Mouse (Mus musculus): ENCODE data around the gene Vps50.
"Not testable (repeated sequence)": the region's sequence is repeated elsewhere in the genome, so short reads cannot be mapped to it uniquely, and the experiment has no call there.

The Vps50 gene

DNA sequence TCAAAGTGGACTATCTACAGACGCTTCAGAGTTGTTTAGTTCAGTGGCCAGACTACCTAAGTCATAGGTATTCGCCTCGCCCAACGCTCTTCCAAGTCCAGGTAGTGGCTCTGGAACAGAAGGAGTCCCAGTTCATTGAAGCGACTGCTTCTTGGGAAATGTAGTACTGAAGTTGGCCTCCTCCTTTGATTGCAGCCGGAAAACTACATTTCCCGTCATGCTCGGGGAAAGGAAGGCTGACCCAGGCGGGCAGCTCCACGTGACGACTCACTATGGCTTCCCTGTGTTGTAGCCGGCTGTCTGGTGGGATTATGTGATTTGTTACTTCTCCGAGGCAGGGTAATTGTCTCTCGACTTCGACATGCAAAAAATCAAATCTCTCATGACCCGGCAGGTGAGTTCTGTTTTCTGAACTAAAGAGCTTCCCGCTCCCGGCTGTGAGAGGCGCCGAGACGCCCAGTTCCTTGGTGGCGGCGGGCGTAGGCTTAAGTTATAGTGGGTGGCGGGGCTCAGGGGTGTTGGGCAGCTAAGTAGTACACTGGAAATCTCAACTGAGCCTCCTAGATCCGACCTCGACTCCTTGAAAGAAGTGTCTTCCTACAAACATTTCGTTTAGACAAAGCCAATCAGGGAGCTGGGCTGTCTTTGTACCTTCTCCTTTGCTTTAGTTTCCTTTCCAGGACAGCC, at the start of gene Vps50, which contains the start of gene Hepacam2:
TSS of gene Vps50 (plus strand) at position 221 of the 687 bp plus-strand sequence.
TSS of gene Hepacam2 (minus strand) at position 137 of the 687 bp plus-strand sequence.
- in situ Hi-C loops (cut with MseI, MboI), result no loop called here

DNA sequence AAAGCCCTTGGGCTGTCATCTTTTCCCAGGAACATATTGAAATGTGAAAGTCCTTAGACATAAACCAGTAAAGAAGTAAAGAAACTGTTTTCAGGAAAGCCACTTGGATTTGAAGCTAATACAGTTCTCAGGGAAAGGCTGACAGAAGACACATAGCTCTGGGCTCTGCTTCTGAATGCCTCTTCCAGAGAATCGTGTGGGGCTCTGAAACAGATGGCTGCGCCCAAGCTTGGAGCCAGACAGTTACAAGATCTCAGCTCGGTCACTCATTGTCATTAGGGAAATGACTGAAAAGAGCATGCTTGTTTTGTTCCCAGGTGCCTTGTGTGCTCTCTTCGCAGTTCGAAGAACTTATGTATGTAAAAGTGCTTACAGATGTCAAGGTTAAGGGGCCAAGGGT, 43.8 kb upstream of the Vps50 start:
- in situ Hi-C loops (cut with MseI, MboI), result no loop called here

DNA sequence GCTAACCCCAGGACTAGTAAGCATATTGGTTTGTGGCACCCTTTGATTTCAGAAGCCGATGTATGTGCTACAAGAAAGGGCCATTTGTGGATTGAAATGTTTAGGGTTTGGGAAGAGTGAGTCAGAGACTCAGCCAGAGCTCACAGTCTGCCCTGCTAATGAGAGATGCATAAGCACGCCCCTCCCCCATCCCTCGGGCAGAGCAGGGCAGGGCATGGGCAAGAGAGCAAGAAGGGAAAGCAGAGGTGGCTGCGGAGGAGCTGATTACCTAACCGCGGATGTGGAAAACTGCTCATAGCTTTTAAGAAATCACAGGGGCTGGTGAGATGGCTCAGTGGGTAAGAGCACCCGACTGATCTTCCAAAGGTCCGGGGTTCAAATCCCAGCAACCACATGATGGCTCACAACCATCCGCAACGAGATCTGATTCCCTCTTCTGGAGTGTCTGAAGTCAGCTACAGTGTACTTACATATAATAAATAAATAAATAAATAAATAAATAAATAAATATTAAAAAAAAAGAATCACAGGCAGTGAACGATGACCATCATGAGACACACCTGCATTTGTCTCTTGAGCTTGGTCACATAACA, 42.1 kb upstream of the Vps50 start:
- in situ Hi-C loops (cut with MseI, MboI), result no loop called here

DNA sequence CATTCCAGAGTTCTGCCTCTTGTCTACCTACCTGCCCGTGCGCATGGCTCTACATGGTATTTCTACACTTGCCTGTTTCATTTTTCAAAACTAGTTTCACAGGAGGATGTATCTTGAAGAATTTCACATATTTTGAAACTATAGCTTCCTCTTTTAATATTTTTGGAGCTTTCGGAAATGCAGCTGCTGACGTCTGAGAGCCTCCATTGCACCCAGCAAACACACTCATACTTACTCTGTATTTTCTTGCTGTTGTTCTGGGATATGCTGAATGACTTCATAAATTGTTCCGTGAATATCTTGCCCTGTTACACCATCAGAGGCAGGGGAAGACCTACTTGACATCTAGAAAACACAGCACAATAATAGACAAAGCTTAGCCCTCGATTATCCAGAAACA, 35.2 kb upstream of the Vps50 start:
- in situ Hi-C loops (cut with MseI, MboI), result no loop called here

DNA sequence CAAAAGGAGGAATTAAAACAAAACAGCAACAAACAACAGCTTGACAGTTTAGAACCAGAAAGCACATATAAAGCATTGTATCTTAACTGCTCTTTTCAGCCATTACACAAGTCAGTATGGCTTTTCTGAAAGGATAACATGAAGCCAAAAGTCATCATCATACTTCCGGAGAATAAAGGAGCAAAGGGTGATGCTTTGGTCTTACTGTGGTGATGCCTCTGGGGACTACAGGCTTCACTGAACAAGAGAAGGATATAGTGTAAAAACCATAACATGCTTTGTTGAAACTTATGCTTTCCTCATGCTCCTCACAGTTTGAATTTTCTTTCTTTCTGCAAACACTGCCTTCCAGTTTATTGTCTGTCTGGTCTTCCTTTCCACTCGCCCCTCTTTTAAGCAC, 34.6 kb upstream of the Vps50 start:
- in situ Hi-C loops (cut with MseI, MboI), result no loop called here

DNA sequence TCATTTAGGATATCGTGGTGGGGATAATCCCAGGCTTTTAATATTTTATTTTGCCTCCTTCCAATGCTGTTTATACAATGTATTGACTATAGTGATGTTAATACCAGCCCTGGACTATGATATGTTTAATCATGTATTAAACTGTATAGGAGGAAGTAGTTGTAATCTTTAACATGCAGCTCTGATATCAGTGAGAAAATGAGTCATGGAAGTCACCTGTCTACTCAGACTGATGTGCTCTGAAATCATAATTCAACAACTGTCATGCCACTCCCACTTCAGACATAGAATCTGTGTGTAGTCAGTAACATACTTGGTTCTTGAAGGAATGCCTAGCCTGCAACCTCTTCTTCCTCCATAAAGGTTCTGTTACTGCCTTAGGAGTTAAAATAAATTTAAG, 29.6 kb upstream of the Vps50 start:
- in situ Hi-C loops (cut with MseI, MboI), result no loop called here

DNA sequence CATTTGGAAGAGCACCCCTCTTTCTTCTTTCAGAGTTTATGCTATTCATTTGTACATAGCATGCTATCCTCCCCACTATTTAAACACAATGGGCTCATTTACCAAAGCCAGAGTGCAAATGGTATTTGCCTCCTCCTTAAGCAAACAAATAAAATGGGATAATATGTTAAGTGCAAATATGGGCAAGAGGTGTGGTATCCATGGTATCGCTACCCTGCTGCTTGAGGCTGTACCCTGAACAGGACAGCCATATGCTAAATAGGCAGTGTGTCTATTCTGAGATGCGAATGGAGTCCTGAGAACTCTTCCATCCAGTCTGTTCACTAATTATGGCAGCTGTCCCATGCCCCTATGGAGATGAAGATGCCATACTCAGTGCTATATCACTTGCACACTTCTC, 27.5 kb upstream of the Vps50 start:
- in situ Hi-C loops (cut with MseI, MboI), result no loop called here

DNA sequence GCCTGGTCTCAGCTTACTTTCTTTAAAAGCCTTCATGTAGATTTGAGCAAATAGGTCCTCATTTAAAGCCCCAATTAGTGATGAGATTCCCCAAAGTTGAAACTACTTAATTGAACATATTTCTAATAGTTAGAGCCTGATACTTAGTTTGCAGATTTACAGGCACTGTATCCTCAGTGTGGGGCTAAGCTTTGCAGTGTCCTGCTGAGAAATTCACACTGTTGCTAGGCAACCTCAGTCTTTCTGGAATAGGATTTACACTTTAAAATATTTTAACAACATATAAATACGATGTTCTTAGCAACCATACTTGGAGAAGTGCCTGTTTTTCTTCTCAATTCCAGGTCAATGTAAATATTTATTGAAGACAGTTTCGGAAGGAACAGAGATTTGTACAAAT, 21.9 kb upstream of the Vps50 start:
- in situ Hi-C loops (cut with MseI, MboI), result no loop called here

DNA sequence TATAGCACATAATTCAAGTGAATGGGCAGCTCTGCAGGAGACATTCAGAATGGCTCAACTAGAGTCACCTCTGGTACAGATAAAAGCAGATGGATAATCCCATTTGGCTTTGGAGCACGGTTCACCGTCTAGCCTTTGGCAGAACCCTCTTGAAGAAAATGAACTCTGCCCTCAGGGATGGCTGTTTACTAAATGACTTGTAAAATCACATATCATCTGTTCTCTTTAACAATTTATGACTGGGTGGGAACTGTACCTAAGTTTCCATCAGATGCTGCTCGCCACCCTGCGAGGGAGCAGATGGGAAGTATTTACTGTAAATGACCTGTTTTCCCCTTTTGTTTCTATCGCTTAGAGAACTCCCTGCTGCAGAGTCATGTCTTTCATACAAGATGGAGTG, 18.3 kb upstream of the Vps50 start:
- in situ Hi-C loops (cut with MseI, MboI), result no loop called here

DNA sequence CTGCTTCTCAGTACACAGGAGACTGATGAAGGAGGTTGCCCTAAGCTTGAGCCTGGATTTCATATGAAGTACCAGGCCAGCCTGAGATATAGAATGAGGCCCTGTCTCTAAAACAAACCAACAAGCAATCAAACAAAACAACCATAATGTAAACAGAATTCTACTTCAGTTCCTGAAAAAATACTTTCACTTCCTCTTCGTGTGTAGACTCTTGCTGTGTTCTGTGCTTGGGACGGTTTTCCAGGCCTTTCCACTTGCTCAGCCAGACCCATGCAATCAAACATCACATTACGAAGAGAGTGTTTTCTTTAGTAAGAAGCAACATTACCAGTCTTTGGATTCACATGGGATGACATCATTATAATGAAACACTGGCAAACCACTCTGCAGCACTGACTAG, 16.5 kb upstream of the Vps50 start:
- in situ Hi-C loops (cut with MseI, MboI), result no loop called here

DNA sequence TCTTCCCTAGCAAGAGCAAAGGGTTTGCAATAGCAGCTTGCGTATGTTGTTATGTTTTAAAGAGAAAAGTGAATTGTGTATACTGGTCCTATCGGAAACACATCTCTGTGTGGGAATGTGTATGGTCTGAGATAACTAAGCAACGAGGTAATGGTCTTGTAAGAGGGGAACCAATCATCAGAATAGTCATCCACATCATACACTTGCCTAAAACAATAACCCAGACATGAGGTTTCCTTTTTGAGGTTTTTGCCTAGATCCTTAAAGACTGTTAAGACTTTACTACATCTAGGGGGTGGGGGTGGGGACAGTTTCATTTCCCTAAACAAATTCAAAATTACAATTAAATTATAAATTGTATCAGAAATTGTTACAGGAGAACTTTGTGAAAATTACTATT, 13.0 kb upstream of the Vps50 start:
- in situ Hi-C loops (cut with MseI, MboI), result no loop called here

DNA sequence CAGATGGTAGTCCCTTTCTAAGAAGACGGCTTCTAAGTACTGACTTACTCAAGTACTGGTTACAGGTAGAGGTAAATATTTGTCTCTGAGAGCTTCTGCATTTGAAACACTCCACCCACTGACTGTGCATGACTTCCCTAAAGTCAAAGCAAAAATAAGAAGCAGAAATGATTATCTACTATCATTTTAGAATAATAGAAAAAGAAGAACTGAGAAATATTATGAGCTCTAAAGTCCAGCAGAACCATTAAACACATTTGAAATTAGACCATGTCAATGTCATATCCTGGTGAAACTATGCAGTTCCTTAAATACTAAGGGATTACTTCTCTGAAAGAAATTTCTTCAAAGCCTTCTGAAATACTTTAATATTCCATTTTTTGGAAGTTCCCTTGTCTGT, 10.8 kb upstream of the Vps50 start:
- in situ Hi-C loops (cut with MseI, MboI), result no loop called here

DNA sequence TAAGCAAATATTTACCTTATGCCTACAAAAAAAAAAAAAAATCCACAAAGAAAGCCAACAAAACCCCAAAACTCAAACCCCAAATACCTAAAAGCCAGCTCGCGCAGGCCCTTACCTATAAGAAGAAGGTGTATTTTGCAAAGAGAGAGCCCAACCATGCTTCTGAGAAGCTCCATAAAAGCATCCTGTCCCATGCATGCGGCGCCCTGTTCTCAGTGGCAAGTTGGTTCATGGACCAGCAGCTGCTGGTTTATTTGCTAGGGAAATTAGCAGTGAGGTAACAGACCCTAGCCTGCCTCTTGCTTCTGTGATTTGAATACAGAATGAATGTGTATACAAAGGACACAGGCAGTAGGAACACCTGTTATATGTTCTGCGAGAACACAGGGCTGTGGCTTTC, 3.9 kb upstream of the Vps50 start:
- in situ Hi-C loops (cut with MseI, MboI), result no loop called here

DNA sequence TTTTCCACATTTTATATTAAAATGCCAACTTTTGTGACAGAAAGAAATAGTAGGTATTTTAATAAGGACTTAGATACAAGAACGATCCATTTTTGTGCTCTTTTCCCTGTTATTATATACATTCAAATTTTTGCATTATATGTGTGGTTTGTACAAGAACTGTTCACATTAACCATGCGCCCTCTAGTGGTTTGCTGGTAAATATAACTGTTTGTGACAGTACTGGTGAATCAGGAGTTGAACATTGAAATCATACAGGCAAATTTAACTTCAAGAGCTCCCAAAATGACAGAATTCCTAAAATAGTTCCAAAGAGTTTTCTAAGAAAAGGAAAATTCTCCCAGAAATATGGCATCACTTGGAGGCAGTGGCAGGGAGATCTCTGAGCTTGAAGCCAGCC, 2.0 kb upstream of the Vps50 start:
- in situ Hi-C loops (cut with MseI, MboI), result no loop called here

DNA sequence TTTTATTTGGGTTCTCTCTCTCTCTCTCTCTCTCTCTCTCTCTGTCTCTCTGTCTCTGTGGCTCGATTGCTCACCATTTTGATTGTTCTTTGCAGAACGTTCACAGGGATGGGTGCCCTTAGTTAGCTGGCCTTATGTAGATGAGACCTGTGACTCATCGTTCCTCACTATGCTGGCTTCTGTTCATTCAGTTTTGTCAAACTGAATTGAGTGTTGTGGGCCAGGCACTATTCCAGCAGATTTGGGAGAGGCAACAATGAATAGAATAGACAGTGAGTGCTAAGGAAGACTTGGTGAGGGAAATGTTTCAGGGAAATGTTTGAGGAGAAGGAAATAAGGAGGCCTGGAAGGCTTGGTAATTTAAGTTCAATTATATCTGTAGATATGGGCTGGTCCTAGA, 2.1 kb downstream of the Vps50 start:
- in situ Hi-C loops (cut with MseI, MboI), result no loop called here

DNA sequence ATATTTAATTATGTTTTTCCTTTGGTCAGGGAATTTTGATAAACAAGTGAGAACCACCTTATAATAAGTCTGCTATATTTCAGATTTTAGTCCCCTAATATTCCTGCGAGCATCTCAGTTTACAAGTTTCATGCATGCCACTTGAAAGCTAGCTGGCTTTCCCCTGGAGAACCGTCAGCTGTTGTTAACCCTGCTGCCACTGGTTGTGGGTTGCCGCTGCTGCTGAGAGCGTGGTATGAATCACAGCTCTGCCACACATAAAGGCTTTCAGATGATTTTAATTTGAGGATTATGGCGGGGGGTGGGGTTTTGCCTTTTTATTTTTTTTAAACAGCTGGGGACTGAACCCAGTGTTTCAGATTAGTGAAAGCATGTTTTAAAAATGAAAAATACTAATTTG, 7.1 kb downstream of the Vps50 start:
- in situ Hi-C loops (cut with MseI, MboI), result no loop called here

DNA sequence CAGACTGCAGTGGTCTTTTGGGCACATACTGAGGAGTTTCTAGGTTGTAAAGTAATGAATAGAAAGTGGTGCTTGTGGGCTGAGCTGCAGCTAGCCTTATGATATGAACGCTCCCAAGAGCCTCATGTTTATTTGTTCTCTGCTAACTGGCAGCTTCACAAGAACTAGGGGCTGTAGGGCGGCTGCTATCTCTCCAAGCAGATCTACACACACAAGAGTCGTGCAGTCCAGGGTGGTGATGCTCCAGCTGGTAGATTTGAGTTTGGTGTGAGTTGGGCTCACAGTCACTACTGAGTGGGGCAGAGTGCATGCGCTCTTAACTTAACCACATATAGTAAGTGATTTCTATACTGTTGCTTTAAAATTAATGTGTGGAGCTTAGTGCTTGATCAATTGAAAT, 8.9 kb downstream of the Vps50 start:
- in situ Hi-C loops (cut with MseI, MboI), result no loop called here

DNA sequence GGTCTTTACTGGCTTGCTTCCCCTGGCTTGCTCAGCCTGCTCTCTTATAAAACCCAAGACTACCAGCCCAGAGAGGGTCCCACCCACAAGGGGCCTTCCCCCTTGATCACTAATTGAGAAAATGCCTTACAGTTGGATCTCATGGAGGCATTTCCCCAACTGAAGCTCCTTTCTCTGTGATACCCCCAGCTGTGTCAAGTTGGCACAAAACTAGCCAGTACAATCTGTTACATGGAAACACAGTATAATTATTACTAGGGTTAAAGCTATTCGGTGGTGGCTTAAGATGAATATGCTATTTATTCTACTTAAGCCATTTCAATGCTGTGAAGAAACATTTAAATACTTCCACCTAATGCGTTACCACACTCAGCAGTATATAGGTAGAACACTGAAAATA, 10.0 kb downstream of the Vps50 start:
- in situ Hi-C loops (cut with MseI, MboI), result not testable (repeated sequence)

DNA sequence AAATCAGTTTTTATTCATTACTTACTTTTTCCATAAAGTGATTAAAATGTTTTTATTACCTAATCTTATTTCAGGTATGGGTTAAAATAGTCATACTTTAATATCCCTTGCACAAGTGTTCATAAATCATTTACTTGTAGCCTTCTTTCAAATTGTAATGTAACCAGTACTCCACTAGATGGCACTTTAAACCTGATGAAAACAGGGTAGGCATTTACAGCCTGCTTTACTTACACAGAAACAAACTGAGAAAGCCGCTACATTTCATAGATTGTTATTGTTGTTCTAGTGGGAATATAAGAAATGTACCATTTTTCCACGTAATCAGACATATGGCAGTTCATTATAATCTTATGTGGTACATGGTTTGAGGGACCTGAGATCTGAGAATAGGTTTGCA, 11.6 kb downstream of the Vps50 start:
- in situ Hi-C loops (cut with MseI, MboI), result no loop called here

DNA sequence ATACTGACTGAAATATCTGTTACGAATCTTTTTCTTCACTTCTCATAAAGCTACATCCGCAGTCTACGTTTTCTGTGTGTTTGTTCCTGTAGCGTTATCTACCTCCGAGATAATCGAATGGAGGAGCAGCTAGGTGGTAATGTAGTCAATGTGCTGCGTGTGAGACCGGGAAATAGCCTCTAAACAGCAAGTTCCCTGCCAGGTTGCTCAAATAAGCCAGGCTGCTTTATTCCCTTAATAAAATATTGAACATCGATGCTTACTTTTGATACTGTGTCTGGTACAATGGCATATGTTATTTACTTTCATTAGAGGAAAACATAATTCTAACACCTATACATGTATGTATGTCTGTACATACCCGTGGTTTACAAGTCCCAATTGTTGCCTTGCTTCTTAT, 12.9 kb downstream of the Vps50 start:
- in situ Hi-C loops (cut with MseI, MboI), result no loop called here

DNA sequence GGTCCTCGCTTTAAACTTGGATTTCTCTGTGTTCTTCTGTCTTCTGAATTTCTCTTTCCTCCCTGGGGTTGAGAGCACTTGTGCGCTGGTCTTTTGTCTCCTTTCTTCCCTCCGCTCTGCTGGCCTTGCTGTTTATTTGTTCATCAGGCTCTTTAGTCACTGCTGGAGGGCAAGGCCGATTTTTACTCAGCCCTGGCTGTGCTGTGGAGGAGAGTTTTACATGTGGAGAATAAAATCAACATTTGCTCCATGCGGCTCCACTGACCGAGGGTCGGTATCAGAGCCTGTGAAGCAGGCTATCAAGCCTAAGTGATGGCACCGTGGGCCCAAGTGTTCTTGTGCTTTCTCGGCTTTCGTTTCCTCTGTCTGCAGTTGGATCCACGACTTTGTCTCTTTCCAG, 13.4 kb downstream of the Vps50 start:
- in situ Hi-C loops (cut with MseI, MboI), result no loop called here

DNA sequence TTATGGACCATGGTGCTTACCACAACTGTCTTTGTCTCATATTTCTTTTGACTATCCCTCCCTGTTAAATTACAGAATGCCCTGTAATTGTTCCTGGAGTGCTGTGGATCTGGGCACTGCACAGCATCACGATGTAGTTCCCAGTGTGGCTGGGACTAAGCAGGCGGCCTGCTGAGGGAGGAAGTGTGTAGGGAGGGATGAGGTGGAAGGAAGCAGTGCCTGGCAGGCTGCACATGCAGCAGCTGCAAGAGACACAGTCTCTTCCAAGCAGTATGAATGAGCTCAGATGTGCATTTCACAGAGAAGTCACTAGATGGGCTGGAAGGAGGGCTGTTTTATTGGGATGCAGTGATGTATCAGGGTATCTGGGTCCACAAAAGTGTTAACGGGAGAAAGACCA, 14.4 kb downstream of the Vps50 start:
- in situ Hi-C loops (cut with MseI, MboI), result no loop called here

DNA sequence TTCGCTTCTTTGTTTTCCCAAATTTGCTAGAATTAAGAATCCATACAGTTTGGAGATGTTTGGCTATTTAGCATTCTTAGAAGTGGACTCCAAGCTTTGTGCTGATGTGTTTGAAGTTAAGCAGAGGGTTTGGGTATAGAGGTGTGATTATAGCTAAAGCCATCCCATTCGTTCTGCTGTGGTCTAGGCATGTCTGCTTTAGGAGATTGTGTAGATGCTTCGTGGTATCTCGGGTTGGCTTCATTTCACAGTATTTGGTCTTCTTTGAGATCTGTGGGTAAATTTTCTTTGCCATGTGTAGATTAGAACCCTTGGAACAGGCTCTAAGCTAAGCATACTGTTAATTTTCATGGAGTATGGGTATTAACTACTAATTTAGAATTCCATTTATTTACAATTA, 30.0 kb downstream of the Vps50 start:
- in situ Hi-C loops (cut with MseI, MboI), result no loop called here

DNA sequence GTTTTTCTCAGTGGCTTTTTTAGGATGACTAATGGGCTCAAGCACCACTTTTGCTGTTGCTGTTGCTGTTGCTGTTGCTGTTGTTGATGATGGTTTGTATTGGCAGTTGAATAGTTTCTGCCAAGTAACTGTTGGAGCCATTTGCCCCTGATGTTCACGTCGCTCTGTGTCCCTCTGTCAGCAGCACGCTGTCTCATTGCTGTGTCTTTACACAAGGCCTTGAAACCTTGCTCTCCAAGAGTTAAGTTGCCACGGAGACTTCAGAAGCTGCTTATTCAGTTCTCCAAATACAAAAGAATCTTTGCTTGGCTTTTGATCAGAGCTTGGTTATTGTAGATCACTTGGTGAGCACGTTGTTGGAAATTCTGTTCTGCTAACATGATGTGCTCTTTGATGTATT, 33.3 kb downstream of the Vps50 start:
- in situ Hi-C loops (cut with MseI, MboI), result no loop called here

Measured in mouse trophoblast stem cell (cell line).